Mouse (Mus musculus): ENCODE measurements around the gene Vps13d. TPM values are rescaled to one million over a fixed set of nuclear protein-coding genes. Genes with fewer than 3 reads are reported as not detected.
A peak's percentile ranks its signal among the peaks of the same experiment; 100 is the strongest.

Vps13d gene
- polyA plus RNA-seq, 1 experiment from 2014 or later = 10.1 TPM

- H3K36me3 ChIP-seq (replicated peaks; ENCODE audit: control insufficient read depth, insufficient read depth, low read depth, low read length) = no peaks in the 10 kb centered on the region
- no peak overlapping the region for H3K4me3 ChIP-seq (ENCODE audit: low read depth, low read length)
- ATAC-seq (replicated peaks; ENCODE audit: insufficient number of reproducible peaks, low FRiP score, low TSS enrichment, low read depth) = no peak
- no peaks in the 10 kb centered on the region for H3K4me1 ChIP-seq (ENCODE audit: control insufficient read depth, insufficient read depth, low read length)
- no peak for DNase-seq (ENCODE audit: low spot score)
- H3K27ac ChIP-seq (replicated peaks; ENCODE audit: low read depth, low read length) = no peak overlapping the region
- no peaks in the 10 kb centered on the region for H3K27me3 ChIP-seq (ENCODE audit: control insufficient read depth, insufficient read depth, low read length)
- H3K4me2 ChIP-seq (ENCODE audit: low read depth, low read length) = no peak overlapping the region
- no peak overlapping the region for H3K9ac ChIP-seq (replicated peaks; ENCODE audit: low read length)
- no peaks in the 10 kb centered on the region for H3K9me3 ChIP-seq (replicated peaks; ENCODE audit: control insufficient read depth, low read length)
- 72% methylated on average over 5 of the region's 5 CpGs for WGBS
These were observed 23.0 kb upstream of the Vps13d start for GRCm38 (mm10) chr4:145217837-145218236.

- Histone ChIP-seq H3K27me3 (ENCODE audit: control insufficient read depth, insufficient read depth, low read length) (no peaks in the 10 kb centered on the region), H3K4me3 (ENCODE audit: low read depth, low read length) (no peak overlapping the region), H3K9me3 (replicated peaks; ENCODE audit: control insufficient read depth, low read length) (no peaks in the 10 kb centered on the region), H3K4me1 (ENCODE audit: control insufficient read depth, insufficient read depth, low read length) (no peaks in the 10 kb centered on the region), H3K4me2 (ENCODE audit: low read depth, low read length) (no peak overlapping the region), H3K36me3 (replicated peaks; ENCODE audit: control insufficient read depth, insufficient read depth, low read depth, low read length) (no peaks in the 10 kb centered on the region), H3K27ac (replicated peaks; ENCODE audit: low read depth, low read length) (no peak overlapping the region), H3K9ac (replicated peaks; ENCODE audit: low read length) (no peak overlapping the region)
- 75% methylated on average over 6 of the region's 6 CpGs for WGBS
- DNase-seq (ENCODE audit: low spot score) = no peak
- ATAC-seq (replicated peaks; ENCODE audit: insufficient number of reproducible peaks, low FRiP score, low TSS enrichment, low read depth) = no peak
These were observed 22.2 kb upstream of the Vps13d start for GRCm38 (mm10) chr4:145217046-145217445.

DNA sequence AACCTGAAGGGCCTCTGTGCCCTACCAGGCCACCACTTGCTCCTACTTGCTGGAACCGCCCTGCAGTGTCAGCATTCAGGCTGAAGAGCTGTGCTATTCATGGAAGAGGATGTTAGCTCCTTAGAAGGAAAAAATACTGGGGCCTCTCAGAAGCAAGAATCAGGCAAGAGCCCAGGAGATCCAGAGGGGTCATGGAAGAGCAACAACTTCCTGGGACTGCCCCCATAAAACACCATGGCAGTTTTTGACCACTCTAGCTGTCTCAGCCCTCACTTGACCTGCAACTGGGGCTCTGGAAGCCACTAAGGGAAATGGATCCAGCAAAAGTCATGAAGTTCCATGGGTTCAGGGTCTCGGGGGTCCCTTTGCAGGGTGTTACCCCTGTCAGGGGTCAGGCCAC, 20.6 kb upstream of the Vps13d start:
- H3K9me3 ChIP-seq (replicated peaks; ENCODE audit: control insufficient read depth, low read length) = no peaks in the 10 kb centered on the region
- H3K36me3 ChIP-seq (replicated peaks; ENCODE audit: control insufficient read depth, insufficient read depth, low read depth, low read length) = no peaks in the 10 kb centered on the region
- WGBS = 83% methylated on average over 2 of the region's 2 CpGs
- H3K4me1 ChIP-seq (ENCODE audit: control insufficient read depth, insufficient read depth, low read length) = no peaks in the 10 kb centered on the region
- H3K9ac ChIP-seq (replicated peaks; ENCODE audit: low read length) = no peak overlapping the region
- no peak for DNase-seq (ENCODE audit: low spot score)
- H3K4me3 ChIP-seq (ENCODE audit: low read depth, low read length) = no peak overlapping the region
- no peak overlapping the region for H3K27ac ChIP-seq (replicated peaks; ENCODE audit: low read depth, low read length)
- no peaks in the 10 kb centered on the region for H3K27me3 ChIP-seq (ENCODE audit: control insufficient read depth, insufficient read depth, low read length)
- no peak for ATAC-seq (replicated peaks; ENCODE audit: insufficient number of reproducible peaks, low FRiP score, low TSS enrichment, low read depth)
- H3K4me2 ChIP-seq (ENCODE audit: low read depth, low read length) = no peak overlapping the region

- no peaks in the 10 kb centered on the region for H3K27me3 ChIP-seq (ENCODE audit: control insufficient read depth, insufficient read depth, low read length)
- 43% methylated on average over 6 of the region's 6 CpGs for WGBS
- 0 out of 2 replicates have a peak, but pooled peaks have one; percentile 51 for ATAC-seq (replicated peaks; ENCODE audit: insufficient number of reproducible peaks, low FRiP score, low TSS enrichment, low read depth)
These were observed 20.0 kb upstream of the Vps13d start for GRCm38 (mm10) chr4:145214786-145215174.

DNA sequence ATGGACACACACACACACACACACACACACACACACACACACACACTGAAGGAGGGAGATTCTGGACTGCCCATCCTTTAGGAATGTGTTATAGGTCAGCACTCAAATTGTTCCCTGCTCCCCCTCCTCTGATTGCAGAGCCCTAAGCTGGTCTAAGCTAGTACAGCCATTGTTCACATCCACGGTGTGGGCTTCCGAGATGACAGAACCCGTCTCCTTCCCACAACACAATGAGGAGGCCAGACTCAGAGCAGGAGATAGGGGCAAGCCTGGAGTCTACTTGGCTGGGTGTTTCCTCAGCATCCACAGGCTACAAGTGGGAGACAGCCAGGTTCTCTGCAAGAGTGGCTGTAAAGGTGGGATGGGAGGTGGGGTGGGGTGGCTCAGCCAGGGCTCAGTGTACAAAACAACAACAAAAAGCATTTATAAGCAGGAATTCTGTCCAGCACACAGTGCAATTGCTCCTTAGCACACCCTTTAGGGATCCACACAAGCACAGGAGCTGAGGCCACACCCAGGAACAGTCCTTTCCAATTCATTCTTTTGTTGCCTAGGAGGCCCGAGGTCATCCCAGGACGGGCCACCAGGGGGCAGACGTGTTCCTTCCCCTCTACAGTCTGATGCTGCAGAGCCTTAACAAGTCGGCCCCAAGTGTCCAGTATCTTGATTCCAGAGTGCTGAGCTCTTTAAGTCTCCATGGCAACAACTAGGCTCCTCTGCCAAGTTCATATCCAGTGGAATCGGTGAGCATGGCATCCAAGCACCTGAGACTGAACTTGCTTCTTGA, 19.4 kb upstream of the Vps13d start:
- ATAC-seq (replicated peaks; ENCODE audit: insufficient number of reproducible peaks, low FRiP score, low TSS enrichment, low read depth) = peak; percentile 83
- Histone ChIP-seq H3K36me3 (replicated peaks; ENCODE audit: control insufficient read depth, insufficient read depth, low read depth, low read length) (no peaks in the 10 kb centered on the region), H3K4me3 (ENCODE audit: low read depth, low read length) (no peak overlapping the region), H3K4me2 (ENCODE audit: low read depth, low read length) (no peak overlapping the region), H3K9me3 (replicated peaks; ENCODE audit: control insufficient read depth, low read length) (no peaks in the 10 kb centered on the region), H3K9ac (replicated peaks; ENCODE audit: low read length) (no peak overlapping the region), H3K4me1 (ENCODE audit: control insufficient read depth, insufficient read depth, low read length) (no peaks in the 10 kb centered on the region), H3K27ac (replicated peaks; ENCODE audit: low read depth, low read length) (no peak overlapping the region), H3K27me3 (ENCODE audit: control insufficient read depth, insufficient read depth, low read length) (no peaks in the 10 kb centered on the region)
- WGBS = 36% methylated on average over 8 of the region's 8 CpGs
- DNase-seq (ENCODE audit: low spot score) = peak; percentile 88

More at GRCm38 (mm10) chr4:145214786-145215174, 20.0 kb upstream of the Vps13d start:
- H3K9me3 ChIP-seq (replicated peaks; ENCODE audit: control insufficient read depth, low read length) = no peaks in the 10 kb centered on the region
- no peaks in the 10 kb centered on the region for H3K4me1 ChIP-seq (ENCODE audit: control insufficient read depth, insufficient read depth, low read length)
- H3K36me3 ChIP-seq (replicated peaks; ENCODE audit: control insufficient read depth, insufficient read depth, low read depth, low read length) = no peaks in the 10 kb centered on the region
- no peak overlapping the region for H3K4me2 ChIP-seq (ENCODE audit: low read depth, low read length)
- H3K4me3 ChIP-seq (ENCODE audit: low read depth, low read length) = no peak overlapping the region
- H3K9ac ChIP-seq (replicated peaks; ENCODE audit: low read length) = no peak overlapping the region
- DNase-seq (ENCODE audit: low spot score) = no peak
- H3K27ac ChIP-seq (replicated peaks; ENCODE audit: low read depth, low read length) = no peak overlapping the region

DNA sequence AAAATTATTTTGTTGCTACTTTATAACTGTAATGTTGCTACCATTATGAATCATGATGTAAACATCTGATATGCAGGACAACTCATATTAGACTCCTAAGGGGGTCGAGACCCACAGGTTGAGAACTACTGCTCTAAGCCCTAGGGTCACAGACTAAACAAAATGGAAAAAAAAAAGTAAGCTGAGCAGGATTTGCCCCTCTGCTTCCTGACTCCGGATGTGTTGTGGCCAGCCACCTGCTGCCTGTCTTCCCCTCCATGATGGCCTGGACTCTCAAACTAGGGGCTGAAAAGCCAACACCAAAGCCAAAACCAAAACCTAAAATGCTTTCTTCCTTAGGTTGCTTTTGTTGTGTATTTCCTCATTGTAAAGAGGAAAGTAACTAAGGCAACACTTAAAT, 16.3 kb upstream of the Vps13d start:
- Histone ChIP-seq H3K9me3 (replicated peaks; ENCODE audit: control insufficient read depth, low read length) (no peaks in the 10 kb centered on the region), H3K27me3 (ENCODE audit: control insufficient read depth, insufficient read depth, low read length) (no peaks in the 10 kb centered on the region), H3K4me2 (ENCODE audit: low read depth, low read length) (no peak overlapping the region), H3K4me3 (ENCODE audit: low read depth, low read length) (no peak overlapping the region), H3K9ac (replicated peaks; ENCODE audit: low read length) (no peak overlapping the region), H3K36me3 (replicated peaks; ENCODE audit: control insufficient read depth, insufficient read depth, low read depth, low read length) (no peaks in the 10 kb centered on the region), H3K27ac (replicated peaks; ENCODE audit: low read depth, low read length) (no peak overlapping the region), H3K4me1 (ENCODE audit: control insufficient read depth, insufficient read depth, low read length) (no peaks in the 10 kb centered on the region)
- DNase-seq (ENCODE audit: low spot score) (no peak), ATAC-seq (replicated peaks; ENCODE audit: insufficient number of reproducible peaks, low FRiP score, low TSS enrichment, low read depth) (no peak)
- 61% methylated on average over 2 of the region's 2 CpGs for WGBS

GRCm38 (mm10) chr4:145210564-145210963, 15.8 kb upstream of the Vps13d start:
- Histone ChIP-seq H3K4me1 (ENCODE audit: control insufficient read depth, insufficient read depth, low read length) (no peaks in the 10 kb centered on the region), H3K9me3 (replicated peaks; ENCODE audit: control insufficient read depth, low read length) (no peaks in the 10 kb centered on the region), H3K4me3 (ENCODE audit: low read depth, low read length) (no peak overlapping the region), H3K36me3 (replicated peaks; ENCODE audit: control insufficient read depth, insufficient read depth, low read depth, low read length) (no peaks in the 10 kb centered on the region), H3K27ac (replicated peaks; ENCODE audit: low read depth, low read length) (no peak overlapping the region), H3K4me2 (ENCODE audit: low read depth, low read length) (no peak overlapping the region), H3K9ac (replicated peaks; ENCODE audit: low read length) (no peak overlapping the region), H3K27me3 (ENCODE audit: control insufficient read depth, insufficient read depth, low read length) (no peaks in the 10 kb centered on the region)
- DNase-seq (ENCODE audit: low spot score) = no peak
- WGBS = 91% methylated on average over 5 of the region's 5 CpGs
- no peak for ATAC-seq (replicated peaks; ENCODE audit: insufficient number of reproducible peaks, low FRiP score, low TSS enrichment, low read depth)

DNA sequence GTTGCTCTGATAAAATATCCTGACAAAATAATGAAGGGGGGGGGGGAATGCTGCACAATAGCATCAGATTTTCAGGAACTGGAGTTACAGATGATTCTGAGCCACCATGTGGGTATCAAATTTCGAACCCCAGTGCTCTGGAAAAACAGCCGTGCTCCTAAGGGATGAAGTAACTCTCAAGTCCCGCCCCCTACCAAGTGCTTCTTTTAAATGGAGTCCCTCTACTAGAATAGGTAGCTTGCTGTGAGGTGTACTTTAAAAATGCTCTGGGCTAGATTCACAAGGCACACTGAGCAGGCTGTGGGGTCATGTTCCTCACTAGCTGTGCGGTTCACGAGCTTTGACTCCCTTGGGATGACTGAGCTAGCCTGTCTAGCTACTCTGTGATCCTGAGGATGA, 14.9 kb upstream of the Vps13d start:
- no peak overlapping the region for H3K27ac ChIP-seq (replicated peaks; ENCODE audit: low read depth, low read length)
- H3K9me3 ChIP-seq (replicated peaks; ENCODE audit: control insufficient read depth, low read length) = no peaks in the 10 kb centered on the region
- ATAC-seq (replicated peaks; ENCODE audit: insufficient number of reproducible peaks, low FRiP score, low TSS enrichment, low read depth) (0 out of 2 replicates have a peak, but pooled peaks have one; percentile 12), DNase-seq (ENCODE audit: low spot score) (peak; percentile 28)
- 26% methylated on average over 5 of the region's 5 CpGs for WGBS
- H3K9ac ChIP-seq (replicated peaks; ENCODE audit: low read length) = no peak overlapping the region
- H3K27me3 ChIP-seq (ENCODE audit: control insufficient read depth, insufficient read depth, low read length) = no peaks in the 10 kb centered on the region
- H3K36me3 ChIP-seq (replicated peaks; ENCODE audit: control insufficient read depth, insufficient read depth, low read depth, low read length) = no peaks in the 10 kb centered on the region
- H3K4me1 ChIP-seq (ENCODE audit: control insufficient read depth, insufficient read depth, low read length) = no peaks in the 10 kb centered on the region
- no peak overlapping the region for H3K4me3 ChIP-seq (ENCODE audit: low read depth, low read length)
- no peak overlapping the region for H3K4me2 ChIP-seq (ENCODE audit: low read depth, low read length)

Data from embryonic facial prominence, embryonic 11.5 days (tissue).